22 mouse cellular contexts compared by ENCODE assay signal in the genomic region with DNA sequence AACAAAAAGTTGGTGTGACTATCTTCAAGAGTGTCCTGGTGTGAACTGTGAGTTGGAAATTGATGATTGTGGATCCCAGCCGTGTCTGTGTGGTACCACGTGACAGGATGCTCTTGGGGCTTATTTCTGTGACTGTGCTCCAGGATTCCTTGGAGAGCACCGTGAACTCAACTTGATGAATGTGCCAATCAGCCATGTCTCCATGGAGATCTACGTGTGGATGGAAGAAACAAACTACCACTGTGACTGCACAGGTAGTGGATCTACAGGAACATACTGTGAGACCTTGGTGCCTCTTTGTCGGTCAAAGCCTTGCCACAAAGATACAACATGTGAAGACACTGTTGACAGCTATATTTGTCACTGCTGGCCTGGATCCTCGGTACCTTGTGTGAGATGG.
DNase-seq lines count a peak whose midpoint lies in the region; ATAC-seq and TF ChIP-seq lines count a peak whose summit lies in the region.
"Had no signal": no experiment of that assay in that cellular context is flagged by ENCODE, and none has a peak within 500 bp of the region (broad histone marks: within the 10 kb centered on the region; RNA-seq: fewer than 3 reads in every experiment).

No protein-coding gene starts in this region.

- H3K9me3 ChIP-seq in liver, embryonic 12.5 days (replicated peaks): no peaks in the 10 kb centered on the region

- H3K79me2 ChIP-seq in liver, adult 2 months (ENCODE audit: control insufficient read depth, insufficient read depth, low read length): no peaks in the 10 kb centered on the region

- DNase-seq in gastrocnemius, adult 2 months: no peak
- no peak for DNase-seq in gastrocnemius, adult 18-20 months (ENCODE audit: low spot score)
- DNase-seq in heart, adult 11 months: peak; percentile 92
- DNase-seq in heart, postnatal 36 days: no peak
- DNase-seq in liver, adult 2 months (ENCODE audit: extremely low read depth, low read depth, low spot score): no peak
- DNase-seq in skeletal muscle tissue, adult 2 months (ENCODE audit: low read depth, low spot score): peak; percentile 23
- no peak for DNase-seq in spleen, postnatal 14 days (ENCODE audit: low spot score in 2 of 2)
- DNase-seq: adrenal gland, adult 2 months; adrenal gland, adult 8-10 months; adrenal gland, postnatal 10 days; adrenal gland, postnatal 14 days; adrenal gland, postnatal 25 days; adrenal gland, postnatal 36 days; B cell, adult 2 months; cerebellum, adult 11 months; cerebellum, adult 11-12 months had no signal

- no peak overlapping the region for H3K9ac ChIP-seq in liver, adult 2 months (ENCODE audit: low read depth, low read length)
- H3K9ac ChIP-seq in liver, embryonic 12.5 days: no peak overlapping the region

- no peak overlapping the region for H3K4me3 ChIP-seq in gastrocnemius, adult 2 months
- H3K4me3 ChIP-seq in liver, adult 2 months (ENCODE audit: insufficient read depth, low read depth, low read length): no peak overlapping the region
- no peak overlapping the region for H3K4me3 ChIP-seq in liver, embryonic 12.5 days

- H3K27ac ChIP-seq in gastrocnemius, adult 2 months: peak overlapping the region; percentile 12; the same call in 1 of the 2 replicates
- H3K27ac ChIP-seq in liver, adult 2 months (replicated peaks; ENCODE audit: insufficient read depth, low read depth, low read length): 0 out of 2 replicates have a peak overlapping the region, but pooled peaks have one; percentile 6
- H3K27ac ChIP-seq in liver, embryonic 12.5 days: no peak overlapping the region

- no peaks in the 10 kb centered on the region for H3K36me3 ChIP-seq in liver, adult 2 months (ENCODE audit: control insufficient read depth, insufficient read depth, low read length)
- no peaks in the 10 kb centered on the region for H3K36me3 ChIP-seq in liver, embryonic 12.5 days
- H3K36me3 ChIP-seq: G1E had no signal

- intact Hi-C loops in gastrocnemius, adult 2 months (cut with DNase I): no loop called here
- intact Hi-C loops in heart, postnatal 36 days (cut with DNase I): no loop called here

- WGBS in liver, adult 2 months: 75% methylated on average over 6 of the region's 6 CpGs
- WGBS in liver, embryonic 12.5 days (ENCODE audit: insufficient replicate concordance): 67% methylated on average over 6 of the region's 6 CpGs

- H3K4me2 ChIP-seq in liver, embryonic 12.5 days: no peak overlapping the region

- H3K27me3 ChIP-seq in liver, adult 2 months (ENCODE audit: control insufficient read depth, insufficient read depth, low read length): no peaks in the 10 kb centered on the region
- H3K27me3 ChIP-seq in liver, embryonic 12.5 days (replicated peaks): no peaks in the 10 kb centered on the region
- H3K27me3 ChIP-seq: CH12.LX, Patski had no signal

- no peaks in the 10 kb centered on the region for H3K4me1 ChIP-seq in liver, adult 2 months (ENCODE audit: control insufficient read depth, insufficient read depth, low read length)
- H3K4me1 ChIP-seq in liver, embryonic 12.5 days: no peaks in the 10 kb centered on the region

- no peak for ATAC-seq in liver, embryonic 12.5 days
- ATAC-seq: activated CD4-positive, CD25-positive, alpha-beta regulatory T cell, adult 4 months; CD4-positive, CD25-positive, alpha-beta regulatory T cell, adult 4 months; Patski had no signal

- no peak for TF ChIP-seq CTCF in gastrocnemius, adult 2 months (IDR thresholded peaks at IDR 0.05)
- TF ChIP-seq CTCF in liver, adult 2 months (IDR thresholded peaks at IDR 0.05; ENCODE audit: low read depth, low read length): no peak

- no peak for TF ChIP-seq POLR2A in liver, adult 2 months (IDR thresholded peaks at IDR 0.05; ENCODE audit: extremely low read depth, insufficient read depth, low read length)

Comparison
In these comparisons a context has a peak if more than half of its experiments do, and no peak if none do; other contexts are left out.
1. DNase-seq: peak in heart, adult 11 months (single experiment) and skeletal muscle tissue, adult 2 months (single experiment); none in gastrocnemius, adult 2 months (single experiment), gastrocnemius, adult 18-20 months (single experiment), heart, postnatal 36 days (0 of 2), liver, adult 2 months (single experiment) and spleen, postnatal 14 days (0 of 2).